Mouse (Mus musculus): ENCODE results near the gene Anks4b. TPM values are rescaled to one million over a fixed set of nuclear protein-coding genes. Genes with fewer than 3 reads are reported as not detected.

Gene Anks4b
- polyA plus RNA-seq, 1 experiment from 2014 or later: not detected

DNA sequence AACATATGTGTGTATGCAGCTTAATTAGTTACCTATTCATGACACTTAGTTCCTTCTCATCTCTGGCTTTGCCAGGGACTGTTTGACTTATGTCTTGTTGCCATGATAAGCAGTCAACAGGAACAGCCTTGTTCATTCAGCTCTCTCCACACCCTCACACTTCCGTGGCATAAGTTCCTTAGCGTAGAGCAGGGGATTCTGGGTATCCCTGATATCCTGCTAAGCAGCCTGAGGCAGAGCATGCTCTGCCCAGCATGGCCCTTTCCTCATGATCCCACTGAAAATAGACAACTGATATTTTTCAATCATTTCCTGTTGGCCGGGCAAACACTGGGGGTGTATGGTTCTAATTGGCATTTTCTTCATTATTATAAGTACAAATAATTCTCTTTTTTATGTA, 4.0 kb downstream of the Anks4b start:
- no peaks in the 10 kb centered on the region for H3K27me3 ChIP-seq (ENCODE audit: control insufficient read depth, insufficient read depth, low read length)
- H3K4me3 ChIP-seq (ENCODE audit: low read depth, low read length): no peak overlapping the region
- H3K9me3 ChIP-seq (replicated peaks; ENCODE audit: control insufficient read depth, low read length): no peaks in the 10 kb centered on the region
- WGBS: 83% methylated on average over 3 of the region's 3 CpGs
- no peaks in the 10 kb centered on the region for H3K4me1 ChIP-seq (ENCODE audit: control insufficient read depth, insufficient read depth, low read length)
- no peak overlapping the region for H3K9ac ChIP-seq (replicated peaks; ENCODE audit: low read length)
- H3K36me3 ChIP-seq (replicated peaks; ENCODE audit: control insufficient read depth, insufficient read depth, low read depth, low read length): no peaks in the 10 kb centered on the region
- DNase-seq (ENCODE audit: low spot score): no peak
- no peak overlapping the region for H3K27ac ChIP-seq (replicated peaks; ENCODE audit: low read depth, low read length)
- no peak for ATAC-seq (replicated peaks; ENCODE audit: insufficient number of reproducible peaks, low FRiP score, low TSS enrichment, low read depth)
- no peak overlapping the region for H3K4me2 ChIP-seq (ENCODE audit: low read depth, low read length)

DNA sequence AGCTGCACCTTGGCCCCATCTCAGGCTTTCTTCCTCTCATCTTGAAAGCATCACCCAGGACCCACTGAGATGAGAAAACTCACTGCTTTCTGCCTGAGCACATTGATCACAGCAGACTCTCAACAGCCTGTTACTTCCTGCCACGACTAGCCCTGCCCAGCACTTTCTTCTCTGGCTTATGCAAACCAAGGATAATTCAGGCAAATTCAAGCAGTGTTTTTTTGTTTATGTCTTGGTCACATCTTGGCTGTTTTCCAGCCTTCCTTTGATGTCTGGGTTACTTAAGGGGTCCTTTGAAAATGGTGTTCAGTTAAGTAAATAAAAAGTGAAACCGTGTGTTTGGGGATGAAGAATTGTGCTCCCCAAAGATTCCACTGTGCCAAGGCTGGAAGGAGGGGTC, 5.3 kb downstream of the Anks4b start:
- 32% methylated on average over 2 of the region's 2 CpGs for WGBS
- DNase-seq (ENCODE audit: low spot score) (no peak), ATAC-seq (replicated peaks; ENCODE audit: insufficient number of reproducible peaks, low FRiP score, low TSS enrichment, low read depth) (no peak)
- no peak overlapping the region for H3K9ac ChIP-seq (replicated peaks; ENCODE audit: low read length)
- H3K27ac ChIP-seq (replicated peaks; ENCODE audit: low read depth, low read length): no peak overlapping the region
- no peaks in the 10 kb centered on the region for H3K36me3 ChIP-seq (replicated peaks; ENCODE audit: control insufficient read depth, insufficient read depth, low read depth, low read length)
- no peak overlapping the region for H3K4me2 ChIP-seq (ENCODE audit: low read depth, low read length)
- no peaks in the 10 kb centered on the region for H3K27me3 ChIP-seq (ENCODE audit: control insufficient read depth, insufficient read depth, low read length)
- H3K4me1 ChIP-seq (ENCODE audit: control insufficient read depth, insufficient read depth, low read length): no peaks in the 10 kb centered on the region
- no peaks in the 10 kb centered on the region for H3K9me3 ChIP-seq (replicated peaks; ENCODE audit: control insufficient read depth, low read length)
- H3K4me3 ChIP-seq (ENCODE audit: low read depth, low read length): no peak overlapping the region

DNA sequence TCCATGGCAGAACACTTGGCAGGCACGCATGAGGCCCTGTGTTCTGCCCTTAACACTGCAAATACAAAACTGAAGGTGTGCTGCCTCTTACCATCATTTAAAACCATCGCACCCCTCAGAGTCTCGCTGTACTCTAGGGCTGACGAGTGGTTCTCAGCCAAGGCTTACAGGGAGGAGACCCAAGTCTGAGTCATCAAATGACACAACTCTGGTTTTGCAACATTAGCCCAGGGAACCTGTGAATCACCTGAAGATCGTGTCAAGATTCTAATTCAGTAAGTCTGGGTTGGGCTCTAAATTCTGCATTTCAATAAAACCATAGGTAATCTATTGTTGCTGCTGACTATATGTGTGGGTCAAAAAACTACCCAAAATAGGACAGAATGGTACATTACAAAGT, 6.9 kb downstream of the Anks4b start:
- no peaks in the 10 kb centered on the region for H3K36me3 ChIP-seq (replicated peaks; ENCODE audit: control insufficient read depth, insufficient read depth, low read depth, low read length)
- no peaks in the 10 kb centered on the region for H3K27me3 ChIP-seq (ENCODE audit: control insufficient read depth, insufficient read depth, low read length)
- no peak overlapping the region for H3K9ac ChIP-seq (replicated peaks; ENCODE audit: low read length)
- 85% methylated on average over 5 of the region's 5 CpGs for WGBS
- no peak overlapping the region for H3K4me3 ChIP-seq (ENCODE audit: low read depth, low read length)
- H3K4me1 ChIP-seq (ENCODE audit: control insufficient read depth, insufficient read depth, low read length): no peaks in the 10 kb centered on the region
- H3K4me2 ChIP-seq (ENCODE audit: low read depth, low read length): no peak overlapping the region
- ATAC-seq (replicated peaks; ENCODE audit: insufficient number of reproducible peaks, low FRiP score, low TSS enrichment, low read depth) (no peak), DNase-seq (ENCODE audit: low spot score) (no peak)
- no peak overlapping the region for H3K27ac ChIP-seq (replicated peaks; ENCODE audit: low read depth, low read length)
- H3K9me3 ChIP-seq (replicated peaks; ENCODE audit: control insufficient read depth, low read length): no peaks in the 10 kb centered on the region

DNA sequence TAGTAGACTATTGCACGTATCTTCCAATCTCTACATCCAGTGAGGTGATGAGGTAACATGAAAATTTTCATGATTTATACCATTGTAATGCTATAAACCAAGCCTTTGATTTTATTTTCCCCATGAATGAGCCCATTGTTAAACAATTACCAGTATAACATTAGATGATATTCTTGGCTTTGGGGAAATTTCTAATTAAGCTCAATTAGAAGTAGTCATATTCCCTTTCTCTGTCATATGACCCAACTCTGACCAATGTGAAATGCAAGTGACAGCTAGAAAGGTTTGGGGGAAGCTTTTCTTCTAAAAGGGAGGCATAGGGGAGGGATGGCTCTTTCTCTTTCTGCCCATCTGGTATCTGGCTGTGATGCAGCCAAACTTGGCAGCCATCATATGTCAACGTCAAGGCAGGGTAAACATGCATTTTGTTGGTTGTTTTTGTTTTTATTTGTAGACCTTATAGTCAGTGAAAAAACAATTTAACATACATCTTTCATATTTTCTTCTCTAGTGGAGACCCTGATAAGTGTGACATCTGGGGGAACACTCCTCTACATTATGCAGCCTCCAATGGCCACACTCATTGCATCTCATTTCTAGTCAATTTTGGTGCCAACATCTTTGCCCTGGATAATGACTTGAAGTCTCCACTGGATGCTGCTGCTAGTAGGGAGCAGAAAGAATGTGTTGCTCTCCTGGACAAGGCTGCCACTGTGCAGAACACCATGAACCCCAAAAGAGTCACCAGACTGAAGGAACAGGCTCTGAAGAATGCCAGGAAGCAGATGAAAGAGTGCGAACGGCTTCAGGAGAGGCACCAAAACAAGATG, 8.0 kb downstream of the Anks4b start:
- H3K4me2 ChIP-seq (ENCODE audit: low read depth, low read length): no peak overlapping the region
- no peaks in the 10 kb centered on the region for H3K9me3 ChIP-seq (replicated peaks; ENCODE audit: control insufficient read depth, low read length)
- ATAC-seq (replicated peaks; ENCODE audit: insufficient number of reproducible peaks, low FRiP score, low TSS enrichment, low read depth) (no peak), DNase-seq (ENCODE audit: low spot score) (no peak)
- no peaks in the 10 kb centered on the region for H3K27me3 ChIP-seq (ENCODE audit: control insufficient read depth, insufficient read depth, low read length)
- WGBS: 92% methylated on average over 4 of the region's 4 CpGs
- no peaks in the 10 kb centered on the region for H3K4me1 ChIP-seq (ENCODE audit: control insufficient read depth, insufficient read depth, low read length)
- H3K36me3 ChIP-seq (replicated peaks; ENCODE audit: control insufficient read depth, insufficient read depth, low read depth, low read length): no peaks in the 10 kb centered on the region
- no peak overlapping the region for H3K9ac ChIP-seq (replicated peaks; ENCODE audit: low read length)
- no peak overlapping the region for H3K27ac ChIP-seq (replicated peaks; ENCODE audit: low read depth, low read length)
- H3K4me3 ChIP-seq (ENCODE audit: low read depth, low read length): no peak overlapping the region

DNA sequence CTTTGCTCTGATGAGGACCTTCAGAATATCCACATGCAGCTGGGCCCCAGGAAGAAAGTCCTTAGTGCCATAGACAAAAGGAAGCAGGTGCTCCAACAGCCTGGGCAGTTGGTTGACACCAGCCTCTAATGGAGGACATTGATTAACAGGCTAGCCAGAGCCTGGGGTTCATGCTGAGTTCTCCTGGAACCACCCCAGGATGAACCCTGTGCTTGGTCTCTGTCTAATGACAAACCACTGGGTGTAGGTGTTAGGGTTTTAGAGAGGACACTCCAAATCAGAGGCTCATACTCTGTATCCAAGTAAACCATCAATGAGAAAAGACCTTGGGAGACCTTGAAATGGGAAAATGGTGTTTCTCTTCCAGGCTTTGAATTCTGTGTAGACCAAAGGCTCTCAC, 9.2 kb downstream of the Anks4b start:
- H3K9ac ChIP-seq (replicated peaks; ENCODE audit: low read length): no peak overlapping the region
- H3K4me1 ChIP-seq (ENCODE audit: control insufficient read depth, insufficient read depth, low read length): no peaks in the 10 kb centered on the region
- no peak overlapping the region for H3K4me3 ChIP-seq (ENCODE audit: low read depth, low read length)
- DNase-seq (ENCODE audit: low spot score) (no peak), ATAC-seq (replicated peaks; ENCODE audit: insufficient number of reproducible peaks, low FRiP score, low TSS enrichment, low read depth) (no peak)
- no peak overlapping the region for H3K4me2 ChIP-seq (ENCODE audit: low read depth, low read length)
- H3K9me3 ChIP-seq (replicated peaks; ENCODE audit: control insufficient read depth, low read length): no peaks in the 10 kb centered on the region
- H3K36me3 ChIP-seq (replicated peaks; ENCODE audit: control insufficient read depth, insufficient read depth, low read depth, low read length): no peaks in the 10 kb centered on the region
- no peak overlapping the region for H3K27ac ChIP-seq (replicated peaks; ENCODE audit: low read depth, low read length)
- H3K27me3 ChIP-seq (ENCODE audit: control insufficient read depth, insufficient read depth, low read length): no peaks in the 10 kb centered on the region

DNA sequence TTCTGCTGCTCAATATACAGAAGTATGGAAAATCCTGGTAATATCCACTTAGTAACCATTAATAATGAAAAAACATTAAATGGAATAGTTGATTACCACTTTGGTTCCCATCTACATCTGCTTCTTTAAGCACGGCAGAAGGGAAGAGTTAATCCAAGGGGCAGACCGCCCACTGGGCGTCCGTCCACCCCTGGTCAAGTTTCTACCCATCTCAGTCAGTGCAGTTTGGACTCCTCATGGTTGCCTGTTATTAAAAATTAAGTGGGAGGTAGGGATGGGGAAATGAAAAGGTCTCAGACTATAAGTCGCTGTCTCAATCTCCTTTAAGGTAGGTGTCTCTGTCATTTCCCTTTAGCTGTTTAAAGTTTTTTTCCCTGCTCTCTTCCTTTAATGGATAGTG, 15.3 kb downstream of the Anks4b start:
- Histone ChIP-seq H3K9ac (replicated peaks; ENCODE audit: low read length) (no peak overlapping the region), H3K4me1 (ENCODE audit: control insufficient read depth, insufficient read depth, low read length) (no peaks in the 10 kb centered on the region), H3K9me3 (replicated peaks; ENCODE audit: control insufficient read depth, low read length) (no peaks in the 10 kb centered on the region), H3K27me3 (ENCODE audit: control insufficient read depth, insufficient read depth, low read length) (no peaks in the 10 kb centered on the region), H3K27ac (replicated peaks; ENCODE audit: low read depth, low read length) (no peak overlapping the region), H3K4me3 (ENCODE audit: low read depth, low read length) (no peak overlapping the region), H3K4me2 (ENCODE audit: low read depth, low read length) (no peak overlapping the region), H3K36me3 (replicated peaks; ENCODE audit: control insufficient read depth, insufficient read depth, low read depth, low read length) (no peaks in the 10 kb centered on the region)
- ATAC-seq (replicated peaks; ENCODE audit: insufficient number of reproducible peaks, low FRiP score, low TSS enrichment, low read depth) (0 out of 2 replicates have a peak, but pooled peaks have one; percentile 11), DNase-seq (ENCODE audit: low spot score) (no peak)
- WGBS: 89% methylated on average over 5 of the region's 5 CpGs

DNA sequence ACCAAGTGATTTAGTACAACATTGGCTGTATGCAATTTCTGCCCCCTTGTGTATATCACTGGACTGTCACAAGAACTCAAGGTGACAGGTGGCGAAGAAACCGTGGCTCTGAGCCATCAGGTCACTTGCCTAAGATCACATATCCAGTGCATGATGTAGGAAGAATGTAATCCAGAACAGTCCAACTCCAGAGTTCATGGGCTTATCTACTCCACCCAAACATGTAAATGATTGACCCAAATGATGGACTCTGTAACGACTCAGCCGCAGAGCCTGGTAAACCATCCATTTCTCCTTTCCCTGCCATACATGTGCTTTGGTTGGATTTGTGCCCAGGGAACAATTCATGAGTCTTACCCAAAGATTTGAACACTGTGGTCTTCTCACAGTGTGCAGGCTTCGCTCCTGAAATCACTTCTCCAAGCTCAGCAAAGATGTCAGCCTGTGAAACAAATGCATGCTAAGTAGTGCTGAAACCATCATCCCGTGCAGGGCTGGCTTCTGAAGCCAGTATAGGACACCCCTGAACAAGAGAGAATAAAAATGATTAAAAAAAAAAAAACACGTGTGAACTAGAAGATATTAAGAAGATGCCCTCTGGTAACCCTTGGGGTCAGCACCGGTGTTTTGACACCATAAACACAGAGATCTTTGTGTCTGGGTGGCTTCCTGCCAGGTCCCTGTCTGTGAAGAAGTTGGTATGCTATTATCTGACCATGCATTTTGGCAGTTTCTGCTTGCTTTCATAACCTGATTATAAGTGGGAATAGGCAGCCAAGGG, 15.9 kb downstream of the Anks4b start:
- H3K4me2 ChIP-seq (ENCODE audit: low read depth, low read length): no peak overlapping the region
- no peaks in the 10 kb centered on the region for H3K36me3 ChIP-seq (replicated peaks; ENCODE audit: control insufficient read depth, insufficient read depth, low read depth, low read length)
- WGBS: 63% methylated on average over 8 of the region's 8 CpGs
- no peaks in the 10 kb centered on the region for H3K4me1 ChIP-seq (ENCODE audit: control insufficient read depth, insufficient read depth, low read length)
- H3K27ac ChIP-seq (replicated peaks; ENCODE audit: low read depth, low read length): no peak overlapping the region
- DNase-seq (ENCODE audit: low spot score) (no peak), ATAC-seq (replicated peaks; ENCODE audit: insufficient number of reproducible peaks, low FRiP score, low TSS enrichment, low read depth) (0 out of 2 replicates have a peak, but pooled peaks have one; percentile 31)
- H3K4me3 ChIP-seq (ENCODE audit: low read depth, low read length): no peak overlapping the region
- no peaks in the 10 kb centered on the region for H3K9me3 ChIP-seq (replicated peaks; ENCODE audit: control insufficient read depth, low read length)
- H3K27me3 ChIP-seq (ENCODE audit: control insufficient read depth, insufficient read depth, low read length): no peaks in the 10 kb centered on the region
- no peak overlapping the region for H3K9ac ChIP-seq (replicated peaks; ENCODE audit: low read length)

DNA sequence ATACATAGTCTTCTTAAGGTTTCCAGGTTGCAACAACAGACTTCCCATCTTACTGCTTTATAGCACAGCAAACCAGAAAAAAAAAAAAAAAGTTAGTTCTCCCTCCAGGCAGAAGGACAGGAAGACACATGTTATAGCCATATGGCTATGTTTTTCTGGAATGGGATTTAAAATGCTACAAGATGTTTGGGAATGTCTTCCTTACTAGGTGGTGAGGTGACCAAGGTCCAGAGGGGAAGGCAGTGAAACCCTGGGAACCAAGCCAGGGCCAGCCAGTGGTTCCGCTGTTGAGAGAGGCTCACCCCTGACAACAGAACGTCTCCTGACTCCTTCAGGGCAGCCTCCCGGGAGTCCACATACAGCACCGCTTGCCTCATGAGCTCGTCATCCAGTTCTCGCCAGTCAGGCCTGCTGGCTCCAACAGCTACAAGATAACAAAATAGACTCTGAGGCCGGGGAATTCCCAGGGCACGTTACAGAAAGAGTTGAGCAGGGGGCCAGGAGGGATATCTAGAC, 16.6 kb downstream of the Anks4b start:
- 33% methylated on average over 8 of the region's 8 CpGs for WGBS
- H3K4me1 ChIP-seq (ENCODE audit: control insufficient read depth, insufficient read depth, low read length): no peaks in the 10 kb centered on the region

More for the DNA sequence above, 16.6 kb downstream of the Anks4b start:
- no peak overlapping the region for H3K27ac ChIP-seq (replicated peaks; ENCODE audit: low read depth, low read length)
- H3K4me3 ChIP-seq (ENCODE audit: low read depth, low read length): no peak overlapping the region
- H3K9me3 ChIP-seq (replicated peaks; ENCODE audit: control insufficient read depth, low read length): no peaks in the 10 kb centered on the region
- H3K27me3 ChIP-seq (ENCODE audit: control insufficient read depth, insufficient read depth, low read length): no peaks in the 10 kb centered on the region
- H3K4me2 ChIP-seq (ENCODE audit: low read depth, low read length): no peak overlapping the region
- no peak for ATAC-seq (replicated peaks; ENCODE audit: insufficient number of reproducible peaks, low FRiP score, low TSS enrichment, low read depth)
- no peak for DNase-seq (ENCODE audit: low spot score)
- no peak overlapping the region for H3K9ac ChIP-seq (replicated peaks; ENCODE audit: low read length)
- no peaks in the 10 kb centered on the region for H3K36me3 ChIP-seq (replicated peaks; ENCODE audit: control insufficient read depth, insufficient read depth, low read depth, low read length)

All from embryonic facial prominence, embryonic 11.5 days (tissue).